Mouse (Mus musculus) kidney, embryonic 14.5 days (tissue): ENCODE measurements around the gene Ubash3b. TPM values are rescaled to one million over a fixed set of nuclear protein-coding genes. Genes with fewer than 3 reads are reported as not detected.

Experiments
- ATAC-seq: fragments of 200-750 bp; cut with Nextera tagmentation; 2 replicates; pipeline ENCODE4 v1.8.0; 2017; ENCODE audit warnings: moderate number of reproducible peaks, mild to moderate bottlenecking, moderate TSS enrichment, moderate library complexity; ENCODE audit not compliant: low FRiP score, low TSS enrichment
- H3K27ac ChIP-seq: fragments of 300-500 bp; sonication (generic); 2 replicates; pipeline ENCODE4 v1.5.1; 2014; ENCODE audit warnings: low read depth, mild to moderate bottlenecking, low read length, moderate library complexity, mixed read lengths
- H3K27me3 ChIP-seq: fragments of 300-500 bp; sonication (generic); 2 replicates; pipeline ENCODE4 v1.6.1; 2014; ENCODE audit warnings: mild to moderate bottlenecking, low read length; ENCODE audit not compliant: control insufficient read depth, insufficient read depth
- H3K36me3 ChIP-seq: fragments of 300-500 bp; sonication (generic); 2 replicates; pipeline ENCODE4 v1.6.1; 2014; ENCODE audit warnings: low read length, mixed read lengths; ENCODE audit not compliant: control insufficient read depth, insufficient read depth
- H3K4me1 ChIP-seq: fragments of 300-500 bp; sonication (generic); 2 replicates; pipeline ENCODE4 v1.6.1; 2014; ENCODE audit warnings: low read length, mixed read lengths; ENCODE audit not compliant: control insufficient read depth, insufficient read depth
- H3K4me2 ChIP-seq: fragments of 300-500 bp; sonication (generic); replicated peaks from 2 replicates; pipeline ENCODE4 v1.6.1; 2014; ENCODE audit warnings: low read depth, mild to moderate bottlenecking, low read length
- H3K4me3 ChIP-seq: fragments of 300-500 bp; sonication (generic); 2 replicates; pipeline ENCODE4 v1.5.1; 2014; ENCODE audit warnings: mild to moderate bottlenecking, low read length
- H3K9ac ChIP-seq: fragments of 300-500 bp; sonication (generic); 2 replicates; pipeline ENCODE4 v1.6.1; 2014; ENCODE audit warnings: low read depth, mild to moderate bottlenecking, low read length, moderate library complexity
- H3K9me3 ChIP-seq: fragments of 300-500 bp; sonication (generic); 2 replicates; pipeline ENCODE4 v1.6.1; 2016; ENCODE audit warnings: low read length; ENCODE audit not compliant: control insufficient read depth
- WGBS: fragments of 180-500 bp; shearing (Covaris S2); extraction: QIAGEN DNeasy Blood & Tissue Kit; methylation state at CpG from one replicate; pipeline ENCODE4 v1.1.7; 2014; 5-methylcytosine and 5-hydroxymethylcytosine counted together
- polyA plus RNA-seq: library from polyadenylated mRNA; unstranded; fragments of >200 nt; fragmentation: Nextera tagmentation; extraction: Ambion mirVana; gene quantifications from 2 replicates; pipeline ENCODE4 v1.2.1, GENCODE M21; 2014

Ubash3b gene
- polyA plus RNA-seq, 1 experiment from 2014 or later = 9.3 TPM

DNA sequence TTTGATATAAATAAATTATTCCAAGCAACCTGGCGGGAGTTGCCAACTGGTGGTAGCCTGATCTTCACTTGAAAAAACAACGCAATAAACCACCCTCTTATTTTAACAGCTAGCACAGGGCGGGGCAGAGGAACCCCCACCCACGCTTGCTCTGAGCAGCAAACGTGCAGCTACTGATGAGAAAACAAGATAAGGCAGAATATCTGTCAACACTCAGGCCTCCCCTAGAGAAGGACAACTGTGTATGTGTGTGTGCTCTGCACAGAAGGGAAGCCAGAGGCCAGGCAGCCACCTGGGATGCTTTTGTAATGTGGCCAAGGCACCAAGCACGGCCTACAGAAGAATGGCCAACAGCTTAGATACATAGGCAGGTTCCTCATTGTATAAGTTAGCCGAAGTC, 43.4 kb downstream of the Ubash3b start:
- Histone ChIP-seq H3K27me3 (no peaks in the 10 kb centered on the region), H3K4me1 (peaks cover 6% of the 10 kb centered on the region), H3K4me3 (no peak overlapping the region), H3K9me3 (no peaks in the 10 kb centered on the region), H3K27ac (no peak overlapping the region), H3K36me3 (no peaks in the 10 kb centered on the region), H3K4me2 (no peak overlapping the region), H3K9ac (no peak overlapping the region)
- WGBS = 24% methylated on average over 7 of the region's 7 CpGs
- ATAC-seq = 0 out of 2 replicates have a peak, but pooled peaks have one; percentile 62

- H3K36me3 ChIP-seq = no peaks in the 10 kb centered on the region
- no peak overlapping the region for H3K4me3 ChIP-seq
- no peak for ATAC-seq
- 91% methylated on average over 12 of the region's 12 CpGs for WGBS
- no peaks in the 10 kb centered on the region for H3K27me3 ChIP-seq
- H3K4me2 ChIP-seq = no peak overlapping the region
- no peak overlapping the region for H3K27ac ChIP-seq
- no peak overlapping the region for H3K9ac ChIP-seq
- H3K9me3 ChIP-seq = no peaks in the 10 kb centered on the region
- peaks cover 6% of the 10 kb centered on the region for H3K4me1 ChIP-seq
Observed at GRCm38 (mm10) chr9:41116126-41116525, 45.4 kb downstream of the Ubash3b start.

GRCm38 (mm10) chr9:41114367-41114766, 47.1 kb downstream of the Ubash3b start:
- H3K36me3 ChIP-seq = no peaks in the 10 kb centered on the region
- no peak overlapping the region for H3K4me2 ChIP-seq
- 93% methylated on average over 9 of the region's 9 CpGs for WGBS
- H3K27ac ChIP-seq = no peak overlapping the region
- ATAC-seq = no peak
- no peaks in the 10 kb centered on the region for H3K9me3 ChIP-seq
- H3K9ac ChIP-seq = no peak overlapping the region
- H3K27me3 ChIP-seq = no peaks in the 10 kb centered on the region
- H3K4me3 ChIP-seq = no peak overlapping the region
- H3K4me1 ChIP-seq = peaks cover 6% of the 10 kb centered on the region

DNA sequence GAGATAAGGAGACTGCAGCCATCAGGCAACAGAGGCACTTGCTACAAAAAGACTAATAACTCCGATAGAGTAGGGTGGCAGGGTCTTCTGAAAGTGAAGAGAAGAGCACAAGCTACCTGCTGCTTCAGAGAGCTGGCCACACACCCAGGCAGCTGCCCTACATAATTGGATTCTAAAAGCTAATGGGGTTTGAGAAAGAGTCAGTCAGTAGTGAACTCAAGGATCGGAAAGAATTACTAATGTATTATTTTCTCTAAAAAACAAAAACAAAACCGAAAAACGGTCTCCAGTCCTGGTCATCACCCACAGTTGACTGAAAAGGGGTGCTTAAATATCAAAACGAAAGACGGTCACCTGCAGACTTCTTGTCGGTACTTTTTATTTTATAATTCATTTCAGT, 51.7 kb downstream of the Ubash3b start:
- no peak overlapping the region for H3K4me3 ChIP-seq
- no peak for ATAC-seq
- no peaks in the 10 kb centered on the region for H3K9me3 ChIP-seq
- H3K27ac ChIP-seq = no peak overlapping the region
- WGBS = 83% methylated on average over 7 of the region's 7 CpGs
- no peak overlapping the region for H3K9ac ChIP-seq
- no peaks in the 10 kb centered on the region for H3K27me3 ChIP-seq
- no peaks in the 10 kb centered on the region for H3K36me3 ChIP-seq
- H3K4me2 ChIP-seq = no peak overlapping the region
- H3K4me1 ChIP-seq = peaks cover 23% of the 10 kb centered on the region

DNA sequence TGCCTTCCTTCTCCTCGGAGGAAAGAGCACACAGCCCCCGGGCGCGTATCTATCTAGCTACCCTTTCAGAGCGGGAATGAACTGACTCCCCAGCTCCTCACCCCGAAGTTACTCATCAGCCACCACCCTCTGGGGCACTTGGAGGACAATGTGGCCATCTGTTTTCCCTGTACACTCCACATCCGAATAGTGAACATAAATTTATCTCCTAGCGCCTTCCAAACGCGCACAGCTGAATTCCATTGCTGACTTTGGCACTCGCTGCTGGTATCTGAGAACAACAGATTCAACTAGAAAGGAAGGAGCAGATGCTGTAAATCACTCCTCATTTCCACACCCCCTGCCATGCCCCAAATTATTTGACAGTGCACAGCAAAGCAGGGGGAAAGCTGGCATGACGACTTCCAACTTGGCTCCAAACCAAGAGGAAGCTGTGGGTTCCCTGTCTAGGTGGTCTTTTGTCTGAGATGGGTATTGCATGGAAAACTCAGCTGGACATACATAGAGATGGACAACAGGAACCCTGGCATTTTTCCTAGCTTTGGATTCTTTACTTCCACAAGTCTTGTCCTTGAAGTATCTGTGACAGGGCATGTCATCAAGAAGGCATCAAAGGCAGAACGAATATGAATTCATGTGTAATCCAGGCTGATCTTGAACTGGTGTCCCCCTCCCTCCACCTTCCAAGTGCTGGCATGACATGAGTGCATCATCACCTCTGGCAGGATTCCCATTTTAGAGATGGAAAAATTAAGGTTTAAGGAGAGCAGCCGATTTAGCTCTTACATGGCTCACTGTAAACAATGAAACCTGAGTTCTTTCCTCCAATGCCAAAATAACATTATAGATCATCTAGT, 52.9 kb downstream of the Ubash3b start:
- H3K4me1 ChIP-seq = peaks cover 23% of the 10 kb centered on the region
- H3K27ac ChIP-seq = peak overlapping the region; percentile 42; the same call in 1 of the 2 replicates
- H3K27me3 ChIP-seq = no peaks in the 10 kb centered on the region
- H3K9ac ChIP-seq = no peak overlapping the region
- H3K4me2 ChIP-seq = 0 out of 2 replicates have a peak overlapping the region, but pooled peaks have one; percentile 8
- H3K9me3 ChIP-seq = no peaks in the 10 kb centered on the region
- ATAC-seq = peak; percentile 68
- H3K4me3 ChIP-seq = no peak overlapping the region
- no peaks in the 10 kb centered on the region for H3K36me3 ChIP-seq
- 43% methylated on average over 14 of the region's 14 CpGs for WGBS

DNA sequence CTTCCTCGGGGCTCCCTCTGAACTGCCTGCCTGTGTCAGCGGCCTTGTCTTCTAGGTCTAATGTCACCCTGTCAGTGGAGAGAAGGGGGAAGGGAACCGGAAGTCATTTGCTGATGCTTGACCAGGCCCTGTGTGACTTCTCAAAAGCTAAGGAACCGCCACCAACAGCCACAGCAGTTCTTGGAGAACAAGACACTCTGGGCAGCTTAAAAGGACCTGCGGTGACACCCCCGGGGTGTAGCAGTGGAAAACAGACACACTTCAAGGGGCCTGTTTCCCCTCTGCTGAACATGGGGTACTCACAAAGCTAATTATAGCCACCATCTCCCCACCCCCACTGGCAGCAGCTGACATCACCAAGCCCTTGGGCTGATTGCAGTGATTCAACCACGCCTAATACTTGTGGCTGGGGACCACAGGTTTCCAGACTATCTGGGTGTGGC, 56.3 kb downstream of the Ubash3b start:
- Histone ChIP-seq H3K4me2 (no peak overlapping the region), H3K9me3 (no peaks in the 10 kb centered on the region), H3K36me3 (no peaks in the 10 kb centered on the region), H3K27ac (no peak overlapping the region), H3K27me3 (no peaks in the 10 kb centered on the region), H3K4me3 (no peak overlapping the region), H3K4me1 (peaks cover 23% of the 10 kb centered on the region), H3K9ac (no peak overlapping the region)
- ATAC-seq = no peak
- WGBS = 45% methylated on average over 7 of the region's 7 CpGs

GRCm38 (mm10) chr9:41103722-41104121, 57.8 kb downstream of the Ubash3b start:
- Histone ChIP-seq H3K4me2 (no peak overlapping the region), H3K9me3 (no peaks in the 10 kb centered on the region), H3K9ac (no peak overlapping the region), H3K27me3 (no peaks in the 10 kb centered on the region), H3K27ac (no peak overlapping the region), H3K4me1 (peaks cover 30% of the 10 kb centered on the region), H3K4me3 (no peak overlapping the region), H3K36me3 (no peaks in the 10 kb centered on the region)
- WGBS = 93% methylated on average over 8 of the region's 8 CpGs
- no peak for ATAC-seq

- 59% methylated on average over 10 of the region's 10 CpGs for WGBS
- Histone ChIP-seq H3K9me3 (no peaks in the 10 kb centered on the region), H3K27ac (no peak overlapping the region)
Observed at GRCm38 (mm10) chr9:41102613-41103012, 58.9 kb downstream of the Ubash3b start.

DNA sequence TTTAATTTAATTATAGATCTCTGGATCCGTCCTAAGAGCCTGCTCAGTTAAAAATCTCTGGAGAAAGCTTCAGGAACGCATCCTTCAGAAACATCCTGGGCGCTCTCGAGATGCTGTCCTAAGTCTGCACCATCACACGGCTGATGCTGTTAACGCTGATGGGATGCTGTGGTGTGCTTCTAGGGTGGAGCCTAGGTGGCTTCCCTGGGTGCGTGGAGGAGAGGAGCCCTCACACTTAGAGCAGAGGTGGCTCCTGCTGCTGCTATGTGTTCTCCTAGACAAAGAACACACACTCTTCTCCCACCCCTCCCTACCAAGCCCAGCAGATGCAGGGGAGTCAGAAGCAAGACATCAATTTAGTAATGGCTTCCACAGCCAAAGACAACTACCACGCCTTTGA, 61.6 kb downstream of the Ubash3b start:
- no peak overlapping the region for H3K4me3 ChIP-seq
- no peak overlapping the region for H3K4me2 ChIP-seq
- no peaks in the 10 kb centered on the region for H3K9me3 ChIP-seq
- no peak overlapping the region for H3K9ac ChIP-seq
- 78% methylated on average over 8 of the region's 8 CpGs for WGBS
- no peaks in the 10 kb centered on the region for H3K36me3 ChIP-seq
- H3K27me3 ChIP-seq = no peaks in the 10 kb centered on the region
- ATAC-seq = no peak
- peaks cover 15% of the 10 kb centered on the region for H3K4me1 ChIP-seq
- H3K27ac ChIP-seq = no peak overlapping the region

More at GRCm38 (mm10) chr9:41102613-41103012, 58.9 kb downstream of the Ubash3b start:
- no peak overlapping the region for H3K4me2 ChIP-seq
- H3K4me3 ChIP-seq = no peak overlapping the region
- no peaks in the 10 kb centered on the region for H3K27me3 ChIP-seq
- no peak overlapping the region for H3K9ac ChIP-seq
- ATAC-seq = no peak
- H3K36me3 ChIP-seq = no peaks in the 10 kb centered on the region
- peaks cover 22% of the 10 kb centered on the region for H3K4me1 ChIP-seq
